Mouse (Mus musculus) kidney, adult 2 months (tissue): Measurements from ENCODE around the gene Slc45a3. TPM values are rescaled to one million over a fixed set of nuclear protein-coding genes. Genes with fewer than 3 reads are reported as not detected.
A peak's percentile ranks its signal among the peaks of the same experiment; 100 is the strongest.

ENCODE experiments used
- DNase-seq: peaks from one replicate; pipeline ENCODE4 v3.0.0; 2021
- H3K27ac ChIP-seq: fragments of 200-500 bp; 2 replicates; pipeline ENCODE4 v1.5.1; 2012; ENCODE audit warnings: low read depth, low read length, control low read depth, inconsistent platforms; ENCODE audit not compliant: insufficient read depth
- H3K27me3 ChIP-seq: fragments of 200-500 bp; replicated peaks from 2 replicates; pipeline ENCODE4 v1.6.1; 2012; ENCODE audit warnings: mild to moderate bottlenecking, moderate library complexity, low read length, inconsistent platforms; ENCODE audit not compliant: control insufficient read depth, insufficient read depth
- H3K36me3 ChIP-seq: fragments of 200-500 bp; 2 replicates; pipeline ENCODE4 v1.6.1; 2012; ENCODE audit warnings: mild to moderate bottlenecking, moderate library complexity, low read length, inconsistent platforms; ENCODE audit not compliant: control insufficient read depth, insufficient read depth
- H3K4me1 ChIP-seq: fragments of 200-500 bp; 2 replicates; pipeline ENCODE4 v1.6.1; 2011; ENCODE audit warnings: low read length; ENCODE audit not compliant: control insufficient read depth, insufficient read depth
- H3K4me3 ChIP-seq: fragments of 200-500 bp; 2 replicates; pipeline ENCODE4 v1.5.1; 2011; ENCODE audit warnings: mild to moderate bottlenecking, low read depth, low read length, control low read depth; ENCODE audit not compliant: insufficient read depth
- CTCF ChIP-seq: fragments of 200-500 bp; conservative IDR thresholded peaks from 2 replicates; pipeline ENCODE4 v1.5.1; 2011; ENCODE audit warnings: low read depth, mild to moderate bottlenecking, control low read depth, low read length, moderate library complexity, mixed read lengths; ENCODE audit not compliant: insufficient read depth, insufficient read length
- POLR2A ChIP-seq: fragments of 200-500 bp; IDR thresholded peaks from one replicate; pipeline ENCODE4 v1.6.1; 2011; ENCODE audit warnings: low read depth, low read length, control low read depth
- WGBS: fragments of 180-500 bp; shearing (Covaris S2); methylation state at CpG from one replicate; pipeline ENCODE4 v1.1.7; 2018; 5-methylcytosine and 5-hydroxymethylcytosine counted together
- polyA plus RNA-seq: library from polyadenylated mRNA; depleted of rRNA; stranded (reverse); fragments of >200 nt; gene quantifications from 2 replicates; pipeline ENCODE4 v1.2.3, GENCODE M21; 2012

The Slc45a3 gene
- polyA plus RNA-seq, 1 experiment = 30.5 TPM

DNA sequence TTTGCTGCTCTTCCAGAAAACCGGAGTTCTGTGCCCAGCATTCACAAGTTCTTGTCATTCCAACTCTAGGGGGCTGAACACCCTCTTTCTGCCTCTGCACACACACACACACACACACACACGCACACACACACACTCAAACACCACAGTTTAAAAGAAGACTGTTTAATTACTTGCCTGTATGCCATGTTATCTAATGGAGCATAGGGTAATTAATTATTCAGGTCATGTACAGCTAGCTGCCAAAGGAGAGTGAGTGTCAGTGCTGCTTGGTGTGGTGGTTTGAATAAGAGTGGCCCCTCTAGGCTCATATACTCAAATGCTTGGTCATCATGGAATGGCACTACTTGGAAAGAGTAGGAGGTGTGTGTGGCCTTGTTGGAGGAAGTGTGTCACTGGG lies 21.0 kb downstream of the Slc45a3 start:
- WGBS = 79% methylated on average over 2 of the region's 2 CpGs
- H3K4me1 ChIP-seq = no peaks in the 10 kb centered on the region
- TF ChIP-seq POLR2A = no peak
- no peak for TF ChIP-seq CTCF
- no peaks in the 10 kb centered on the region for H3K36me3 ChIP-seq
- no peaks in the 10 kb centered on the region for H3K27me3 ChIP-seq
- no peak overlapping the region for H3K27ac ChIP-seq
- H3K4me3 ChIP-seq = no peak overlapping the region
- DNase-seq = no peak

- Histone ChIP-seq H3K27ac (no peak overlapping the region), H3K36me3 (no peaks in the 10 kb centered on the region), H3K27me3 (no peaks in the 10 kb centered on the region), H3K4me3 (no peak overlapping the region), H3K4me1 (no peaks in the 10 kb centered on the region)
- 79% methylated on average over 15 of the region's 15 CpGs for WGBS
- DNase-seq = no peak
- TF ChIP-seq POLR2A = no peak
- no peak for TF ChIP-seq CTCF
These were observed 24.7 kb downstream of the Slc45a3 start for GRCm38 (mm10) chr1:131987432-131987831.

DNA sequence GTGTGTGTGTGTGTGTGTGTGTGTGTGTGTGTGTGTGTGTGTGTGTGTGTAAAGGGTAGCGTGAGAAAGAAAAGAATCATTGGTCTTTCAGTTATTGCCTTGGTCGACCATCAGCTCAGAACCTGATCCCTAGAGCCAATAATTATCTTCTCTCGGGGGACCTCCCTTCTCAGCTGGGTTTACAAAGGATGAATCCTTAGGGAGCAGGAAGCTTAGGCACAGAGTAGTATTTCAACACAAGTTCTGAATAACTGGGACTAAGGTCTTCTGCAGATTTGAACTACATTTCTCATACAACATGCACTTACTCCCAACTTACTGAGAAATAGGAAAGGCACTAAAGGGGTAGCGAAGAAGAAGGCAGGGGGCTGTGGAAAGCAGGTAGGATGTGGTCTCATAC lies 26.7 kb downstream of the Slc45a3 start:
- no peaks in the 10 kb centered on the region for H3K36me3 ChIP-seq
- H3K27me3 ChIP-seq = no peaks in the 10 kb centered on the region
- H3K27ac ChIP-seq = no peak overlapping the region
- 74% methylated on average over 4 of the region's 4 CpGs for WGBS
- H3K4me1 ChIP-seq = peaks cover 2% of the 10 kb centered on the region; the same call in 1 of the 2 replicates
- no peak for TF ChIP-seq CTCF
- TF ChIP-seq POLR2A = no peak
- H3K4me3 ChIP-seq = no peak overlapping the region
- no peak for DNase-seq

- H3K27me3 ChIP-seq = no peaks in the 10 kb centered on the region
- H3K4me1 ChIP-seq = peaks cover 2% of the 10 kb centered on the region; the same call in 1 of the 2 replicates
- TF ChIP-seq POLR2A (no peak), CTCF (no peak)
- no peaks in the 10 kb centered on the region for H3K36me3 ChIP-seq
- H3K4me3 ChIP-seq = no peak overlapping the region
- no peak for DNase-seq
- no peak overlapping the region for H3K27ac ChIP-seq
- WGBS = 73% methylated on average over 9 of the region's 9 CpGs
These were observed 27.5 kb downstream of the Slc45a3 start for GRCm38 (mm10) chr1:131990083-131990760.

DNA sequence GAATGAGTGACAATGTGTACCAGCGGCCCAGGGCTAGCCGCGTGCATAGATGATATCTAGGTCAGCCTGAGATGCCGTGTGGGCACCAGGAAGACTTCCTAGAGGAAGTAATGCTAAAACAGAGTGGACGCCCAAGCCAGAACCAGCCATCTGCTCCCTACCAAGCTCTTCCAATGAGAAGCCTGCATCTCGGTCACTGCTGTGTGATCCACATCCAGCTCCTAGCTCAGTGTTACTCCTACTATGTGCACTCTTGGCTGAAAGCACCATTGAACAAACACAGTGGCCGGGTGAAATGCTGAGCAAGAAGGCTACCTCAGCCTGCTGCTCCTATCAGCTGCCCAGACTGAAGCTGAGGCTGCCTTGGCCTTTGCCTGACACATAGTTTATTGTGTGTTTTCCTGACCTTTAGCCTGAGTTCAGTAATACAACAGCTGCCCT lies 29.8 kb downstream of the Slc45a3 start:
- DNase-seq = peak; percentile 63
- Histone ChIP-seq H3K27ac (no peak overlapping the region), H3K4me1 (peaks cover 2% of the 10 kb centered on the region; the same call in 1 of the 2 replicates), H3K4me3 (no peak overlapping the region), H3K27me3 (no peaks in the 10 kb centered on the region), H3K36me3 (no peaks in the 10 kb centered on the region)
- WGBS = 61% methylated on average over 7 of the region's 7 CpGs
- TF ChIP-seq CTCF (no peak), POLR2A (no peak)

- peak; percentile 87 for DNase-seq
- WGBS = 69% methylated on average over 12 of the region's 12 CpGs
- Histone ChIP-seq H3K4me3 (no peak overlapping the region), H3K27me3 (no peaks in the 10 kb centered on the region), H3K27ac (no peak overlapping the region; the same call in 1 of the 2 replicates), H3K4me1 (peaks cover 2% of the 10 kb centered on the region; the same call in 1 of the 2 replicates), H3K36me3 (no peaks in the 10 kb centered on the region)
- TF ChIP-seq POLR2A (no peak), CTCF (no peak)
These were observed 30.6 kb downstream of the Slc45a3 start for GRCm38 (mm10) chr1:131993169-131994040.

DNA sequence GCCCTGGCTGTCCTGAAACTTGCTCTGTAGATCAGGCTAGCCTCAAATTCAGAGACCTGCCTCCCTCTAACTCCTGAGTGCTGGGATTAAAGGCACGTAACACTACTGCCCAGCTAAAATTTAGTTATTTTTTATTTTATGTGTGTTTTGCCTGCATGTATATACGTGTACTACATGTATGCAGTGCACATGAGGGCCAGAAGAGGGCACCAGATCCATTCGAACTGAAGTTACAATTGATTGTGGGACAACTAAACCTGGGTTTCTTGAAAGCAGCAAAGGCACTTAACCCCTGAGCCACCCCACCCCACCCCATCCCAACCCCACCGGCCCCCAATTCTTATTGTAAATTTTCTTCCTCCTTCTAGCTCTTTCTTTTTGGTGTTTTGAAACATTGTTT lies 32.3 kb downstream of the Slc45a3 start:
- H3K27me3 ChIP-seq = no peaks in the 10 kb centered on the region
- H3K4me3 ChIP-seq = no peak overlapping the region
- H3K27ac ChIP-seq = no peak overlapping the region
- WGBS = 49% methylated on average over 4 of the region's 4 CpGs
- TF ChIP-seq CTCF (peak; percentile 32; the same call in 1 of the 2 replicates), POLR2A (no peak)
- H3K4me1 ChIP-seq = peaks cover 2% of the 10 kb centered on the region; the same call in 1 of the 2 replicates
- DNase-seq = peak; percentile 72
- no peaks in the 10 kb centered on the region; the same call in 1 of the 2 replicates for H3K36me3 ChIP-seq
